Mouse (Mus musculus) intestine, embryonic 16.5 days (tissue): ENCODE measurements around the gene Acvrl1. TPM values are rescaled to one million over a fixed set of nuclear protein-coding genes. Genes with fewer than 3 reads are reported as not detected.

ENCODE experiments used
- ATAC-seq: fragments of 200-750 bp; cut with Nextera tagmentation; 2 replicates; pipeline ENCODE4 v1.8.0; 2017; ENCODE audit warnings: moderate TSS enrichment, moderate library complexity
- H3K27ac ChIP-seq: fragments of 300-500 bp; sonication (generic); 2 replicates; pipeline ENCODE4 v1.5.1; 2014; ENCODE audit warnings: mild to moderate bottlenecking, low read length
- H3K27me3 ChIP-seq: fragments of 300-500 bp; sonication (generic); replicated peaks from 2 replicates; pipeline ENCODE4 v1.6.1; 2014; ENCODE audit warnings: low read length, control low read depth, mixed read lengths; ENCODE audit not compliant: control insufficient read depth, insufficient read depth
- H3K36me3 ChIP-seq: fragments of 300-500 bp; sonication (generic); 2 replicates; pipeline ENCODE4 v1.6.1; 2014; ENCODE audit warnings: low read length, control low read depth; ENCODE audit not compliant: control insufficient read depth, insufficient read depth
- H3K4me1 ChIP-seq: fragments of 300-500 bp; sonication (generic); 2 replicates; pipeline ENCODE4 v1.6.1; 2014; ENCODE audit warnings: low read length, control low read depth, mixed read lengths; ENCODE audit not compliant: control insufficient read depth, insufficient read depth
- H3K4me2 ChIP-seq: fragments of 300-500 bp; sonication (generic); 2 replicates; pipeline ENCODE4 v1.6.1; 2014; ENCODE audit warnings: low read depth, low read length, control low read depth
- H3K4me3 ChIP-seq: fragments of 300-500 bp; sonication (generic); 2 replicates; pipeline ENCODE4 v1.5.1; 2014; ENCODE audit warnings: mild to moderate bottlenecking, low read length
- H3K9ac ChIP-seq: fragments of 300-500 bp; sonication (generic); 2 replicates; pipeline ENCODE4 v1.6.1; 2014; ENCODE audit warnings: low read depth, low read length
- H3K9me3 ChIP-seq: fragments of 300-500 bp; sonication (generic); 2 replicates; pipeline ENCODE4 v1.6.1; 2016; ENCODE audit warnings: low read length, control low read depth; ENCODE audit not compliant: control insufficient read depth
- WGBS: fragments of 180-500 bp; shearing (Covaris S2); extraction: QIAGEN DNeasy Blood & Tissue Kit; methylation state at CpG from one replicate; pipeline ENCODE4 v1.1.7; 2014; 5-methylcytosine and 5-hydroxymethylcytosine counted together
- polyA plus RNA-seq: library from polyadenylated mRNA; unstranded; fragments of >200 nt; fragmentation: Nextera tagmentation; extraction: Ambion mirVana; gene quantifications from 2 replicates; pipeline ENCODE4 v1.2.1, GENCODE M21; 2015

Gene Acvrl1
- polyA plus RNA-seq, 1 experiment from 2014 or later: 31.9 TPM

GRCm38 (mm10) chr15:101144176-101144575 lies 15.9 kb downstream of the Acvrl1 start:
- no peak for ATAC-seq
- H3K27me3 ChIP-seq: no peaks in the 10 kb centered on the region
- no peaks in the 10 kb centered on the region for H3K9me3 ChIP-seq
- H3K9ac ChIP-seq: peak overlapping the region; percentile 67
- peak overlapping the region; percentile 41 for H3K4me3 ChIP-seq
- H3K27ac ChIP-seq: peak overlapping the region; percentile 97
- H3K4me2 ChIP-seq: peak overlapping the region; percentile 57
- H3K36me3 ChIP-seq: no peaks in the 10 kb centered on the region; the same call in 1 of the 2 replicates
- H3K4me1 ChIP-seq: peaks cover 66% of the 10 kb centered on the region
- 85% methylated on average over 5 of the region's 5 CpGs for WGBS

- Histone ChIP-seq H3K36me3 (no peaks in the 10 kb centered on the region; the same call in 1 of the 2 replicates), H3K27ac (peak overlapping the region; percentile 97), H3K4me2 (peak overlapping the region; percentile 57), H3K4me3 (peak overlapping the region; percentile 41), H3K9me3 (no peaks in the 10 kb centered on the region), H3K4me1 (peaks cover 59% of the 10 kb centered on the region), H3K9ac (peak overlapping the region; percentile 67), H3K27me3 (no peaks in the 10 kb centered on the region)
- peak; percentile 6; the same call in 1 of the 2 replicates for ATAC-seq
- 55% methylated on average over 8 of the region's 8 CpGs for WGBS
Measured at GRCm38 (mm10) chr15:101144779-101145178, 16.5 kb downstream of the Acvrl1 start.

GRCm38 (mm10) chr15:101145424-101146099 lies 17.2 kb downstream of the Acvrl1 start:
- Histone ChIP-seq H3K4me1 (peaks cover 52% of the 10 kb centered on the region), H3K9ac (peak overlapping the region; percentile 67), H3K27me3 (no peaks in the 10 kb centered on the region), H3K36me3 (no peaks in the 10 kb centered on the region; the same call in 1 of the 2 replicates), H3K4me2 (peak overlapping the region; percentile 57), H3K27ac (peak overlapping the region; percentile 97), H3K9me3 (no peaks in the 10 kb centered on the region), H3K4me3 (peak overlapping the region; percentile 41)
- WGBS: 7% methylated on average over 19 of the region's 19 CpGs
- ATAC-seq: peak; percentile 95

GRCm38 (mm10) chr15:101146100-101146965 lies 18.0 kb downstream of the Acvrl1 start:
- ATAC-seq: no peak
- 53% methylated on average over 15 of the region's 15 CpGs for WGBS
- peak overlapping the region; percentile 57 for H3K4me2 ChIP-seq
- peaks cover 47% of the 10 kb centered on the region for H3K4me1 ChIP-seq
- peak overlapping the region; percentile 62 for H3K9ac ChIP-seq
- H3K4me3 ChIP-seq: no peak overlapping the region
- H3K9me3 ChIP-seq: no peaks in the 10 kb centered on the region
- H3K36me3 ChIP-seq: no peaks in the 10 kb centered on the region
- H3K27ac ChIP-seq: peak overlapping the region; percentile 64
- no peaks in the 10 kb centered on the region for H3K27me3 ChIP-seq

- ATAC-seq: no peak
Measured at GRCm38 (mm10) chr15:101147115-101147909, 19.0 kb downstream of the Acvrl1 start.

GRCm38 (mm10) chr15:101147910-101148273 lies 19.6 kb downstream of the Acvrl1 start:
- peak overlapping the region; percentile 23; the same call in 1 of the 2 replicates for H3K9ac ChIP-seq
- ATAC-seq: no peak
- H3K27ac ChIP-seq: peak overlapping the region; percentile 24; the same call in 1 of the 2 replicates
- no peaks in the 10 kb centered on the region for H3K9me3 ChIP-seq
- H3K4me2 ChIP-seq: no peak overlapping the region
- 14% methylated on average over 6 of the region's 6 CpGs for WGBS
- peaks cover 42% of the 10 kb centered on the region for H3K4me1 ChIP-seq
- H3K36me3 ChIP-seq: no peaks in the 10 kb centered on the region
- no peak overlapping the region for H3K4me3 ChIP-seq
- H3K27me3 ChIP-seq: no peaks in the 10 kb centered on the region

More at GRCm38 (mm10) chr15:101147115-101147909, 19.0 kb downstream of the Acvrl1 start:
- Histone ChIP-seq H3K9ac (peak overlapping the region; percentile 23; the same call in 1 of the 2 replicates), H3K27ac (peak overlapping the region; percentile 24; the same call in 1 of the 2 replicates), H3K36me3 (no peaks in the 10 kb centered on the region), H3K27me3 (no peaks in the 10 kb centered on the region), H3K4me3 (no peak overlapping the region), H3K4me1 (peaks cover 47% of the 10 kb centered on the region), H3K4me2 (no peak overlapping the region), H3K9me3 (no peaks in the 10 kb centered on the region)
- WGBS: 61% methylated on average over 16 of the region's 16 CpGs

GRCm38 (mm10) chr15:101148604-101149003 lies 20.3 kb downstream of the Acvrl1 start:
- Histone ChIP-seq H3K9ac (no peak overlapping the region), H3K9me3 (no peaks in the 10 kb centered on the region), H3K4me2 (no peak overlapping the region), H3K4me3 (no peak overlapping the region), H3K27ac (no peak overlapping the region), H3K27me3 (no peaks in the 10 kb centered on the region), H3K4me1 (peaks cover 35% of the 10 kb centered on the region), H3K36me3 (no peaks in the 10 kb centered on the region)
- ATAC-seq: no peak
- 56% methylated on average over 6 of the region's 6 CpGs for WGBS

GRCm38 (mm10) chr15:101151409-101152261 lies 23.3 kb downstream of the Acvrl1 start:
- H3K9me3 ChIP-seq: no peaks in the 10 kb centered on the region
- no peak for ATAC-seq
- no peaks in the 10 kb centered on the region for H3K27me3 ChIP-seq
- no peaks in the 10 kb centered on the region for H3K36me3 ChIP-seq
- WGBS: 71% methylated on average over 9 of the region's 9 CpGs
- no peak overlapping the region for H3K4me3 ChIP-seq
- H3K4me1 ChIP-seq: peaks cover 12% of the 10 kb centered on the region
- H3K27ac ChIP-seq: no peak overlapping the region
- no peak overlapping the region for H3K4me2 ChIP-seq
- no peak overlapping the region for H3K9ac ChIP-seq
